ENCODE assay signal across 16 mouse cellular contexts in the genomic region with DNA sequence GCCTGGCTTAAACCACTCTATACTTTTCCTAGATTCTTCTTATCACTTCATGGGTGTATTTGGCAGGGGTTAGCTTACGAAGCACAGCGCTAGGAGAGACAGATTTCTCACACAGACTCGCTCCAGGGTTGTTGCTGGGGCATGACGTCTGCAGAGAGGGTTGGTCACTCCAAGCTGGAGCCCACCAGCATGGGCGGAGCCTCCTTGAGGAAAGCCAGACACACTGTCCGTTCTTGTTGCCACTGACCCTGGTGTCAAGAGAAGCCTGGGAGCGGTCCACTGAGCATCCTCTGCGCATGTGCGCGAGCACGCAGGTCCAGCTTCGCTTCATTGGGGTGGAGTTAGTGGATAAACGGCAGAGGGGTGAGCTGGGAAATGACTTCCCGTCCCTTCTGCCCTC.
DNase-seq lines count a peak whose midpoint lies in the region; ATAC-seq and TF ChIP-seq lines count a peak whose summit lies in the region.
"Had no signal": no experiment of that assay in that cellular context is flagged by ENCODE, and none has a peak within 500 bp of the region (broad histone marks: within the 10 kb centered on the region; RNA-seq: fewer than 3 reads in every experiment).

No protein-coding gene starts in this region.

- peaks cover 3% of the 10 kb centered on the region; the same call in 1 of the 2 replicates for H3K36me3 ChIP-seq in heart, embryonic 12.5 days
- H3K36me3 ChIP-seq in intestine, embryonic 14.5 days (ENCODE audit: control insufficient read depth, insufficient read depth, low read length): no peaks in the 10 kb centered on the region
- H3K36me3 ChIP-seq in small intestine, adult 2 months (ENCODE audit: control insufficient read depth, insufficient read depth, low read length): no peaks in the 10 kb centered on the region
- H3K36me3 ChIP-seq in midbrain, embryonic 14.5 days (ENCODE audit: control insufficient read depth, insufficient read depth, low read length): no peaks in the 10 kb centered on the region
- H3K36me3 ChIP-seq: embryonic facial prominence, embryonic 15.5 days; neural tube, embryonic 15.5 days had no signal

- peak overlapping the region; percentile 25; the same call in 1 of the 2 replicates for H3K4me2 ChIP-seq in heart, embryonic 12.5 days
- peak overlapping the region; percentile 45 for H3K4me2 ChIP-seq in intestine, embryonic 14.5 days (ENCODE audit: low read length)
- no peak overlapping the region for H3K4me2 ChIP-seq in midbrain, embryonic 14.5 days (ENCODE audit: low read length)
- H3K4me2 ChIP-seq: embryonic facial prominence, embryonic 15.5 days; hindbrain, embryonic 14.5 days; neural tube, embryonic 15.5 days had no signal

- 0 out of 2 replicates have a peak, but pooled peaks cover 3% of the 10 kb centered on the region for H3K9me3 ChIP-seq in heart, embryonic 12.5 days (replicated peaks)
- peaks cover 3% of the 10 kb centered on the region; the same call in 1 of the 2 replicates for H3K9me3 ChIP-seq in intestine, embryonic 14.5 days (ENCODE audit: control insufficient read depth, low read length)
- peaks cover 4% of the 10 kb centered on the region; the same call in 1 of the 2 replicates for H3K9me3 ChIP-seq in midbrain, embryonic 14.5 days (ENCODE audit: control insufficient read depth, low read length)
- H3K9me3 ChIP-seq: embryonic facial prominence, embryonic 15.5 days; neural tube, embryonic 15.5 days had no signal

- peak; percentile 98 for DNase-seq in heart, adult 11 months
- DNase-seq in intestine, embryonic 14.5 days (ENCODE audit: low spot score): peak; percentile 77
- DNase-seq in layer of hippocampus, adult 18-20 months (ENCODE audit: low spot score in 2 of 2): no peak
- DNase-seq in kidney, adult 18-20 months: no peak
- DNase-seq in midbrain, embryonic 14.5 days: no peak
- DNase-seq: cerebellum, postnatal 36 days; gastrocnemius, postnatal 10 days; kidney, postnatal 10 days had no signal

- 0 out of 2 replicates have a peak, but pooled peaks cover 5% of the 10 kb centered on the region for H3K4me1 ChIP-seq in heart, embryonic 12.5 days (replicated peaks)
- H3K4me1 ChIP-seq in intestine, embryonic 14.5 days (replicated peaks; ENCODE audit: control insufficient read depth, insufficient read depth, low read length): no peaks in the 10 kb centered on the region
- H3K4me1 ChIP-seq in small intestine, adult 2 months (ENCODE audit: control insufficient read depth, insufficient read depth, insufficient read length, low read length): no peaks in the 10 kb centered on the region
- peaks cover 9% of the 10 kb centered on the region; the same call in 1 of the 2 replicates for H3K4me1 ChIP-seq in midbrain, embryonic 14.5 days (ENCODE audit: control insufficient read depth, insufficient read depth, low read length)
- H3K4me1 ChIP-seq: embryonic facial prominence, embryonic 15.5 days had no signal

- TF ChIP-seq CTCF in small intestine, adult 2 months (IDR thresholded peaks at IDR 0.05; ENCODE audit: extremely low read depth, insufficient read length, insufficient replicate concordance, low read depth, low read length): no peak

- peak overlapping the region; percentile 20 for H3K4me3 ChIP-seq in heart, embryonic 12.5 days
- H3K4me3 ChIP-seq in intestine, embryonic 14.5 days (ENCODE audit: low read depth, low read length): peak overlapping the region; percentile 31
- peak overlapping the region; percentile 36 for H3K4me3 ChIP-seq in small intestine, adult 2 months (ENCODE audit: low read depth, low read length)
- H3K4me3 ChIP-seq in midbrain, embryonic 14.5 days (replicated peaks; ENCODE audit: low read depth, low read length): no peak overlapping the region
- H3K4me3 ChIP-seq: embryonic facial prominence, embryonic 15.5 days; neural tube, embryonic 15.5 days had no signal

- WGBS in heart, embryonic 12.5 days: 68% methylated on average over 14 of the region's 14 CpGs
- 38% methylated on average over 14 of the region's 14 CpGs for WGBS in intestine, embryonic 14.5 days
- 80% methylated on average over 14 of the region's 14 CpGs for WGBS in small intestine, adult 2 months
- WGBS in midbrain, embryonic 14.5 days: 94% methylated on average over 14 of the region's 14 CpGs

- H3K27ac ChIP-seq in heart, embryonic 12.5 days (ENCODE audit: poor library complexity, severe bottlenecking): no peak overlapping the region
- peak overlapping the region; percentile 89 for H3K27ac ChIP-seq in intestine, embryonic 14.5 days (ENCODE audit: low read depth)
- peak overlapping the region; percentile 27; the same call in 1 of the 2 replicates for H3K27ac ChIP-seq in small intestine, adult 2 months (ENCODE audit: insufficient read depth, low read depth, low read length)
- no peak overlapping the region for H3K27ac ChIP-seq in midbrain, embryonic 14.5 days (replicated peaks; ENCODE audit: low read depth, low read length)
- H3K27ac ChIP-seq: embryonic facial prominence, embryonic 15.5 days; hindbrain, embryonic 14.5 days; macrophage; neural tube, embryonic 15.5 days had no signal

- no peak for TF ChIP-seq POLR2A in small intestine, adult 2 months (IDR thresholded peaks at IDR 0.05; ENCODE audit: low read depth, low read length)

- peak; percentile 86 for ATAC-seq in heart, embryonic 12.5 days (ENCODE audit: insufficient number of reproducible peaks, low FRiP score)
- ATAC-seq in intestine, embryonic 14.5 days (replicated peaks; ENCODE audit: low FRiP score, low TSS enrichment, low read depth): peak; percentile 84
- no peak for ATAC-seq in inflammation-experienced regulatory T-cells, adult 6 months
- ATAC-seq in midbrain, embryonic 14.5 days (ENCODE audit: low FRiP score, low TSS enrichment): no peak
- ATAC-seq: forebrain, embryonic 14.5 days had no signal

- no peaks in the 10 kb centered on the region for H3K27me3 ChIP-seq in heart, embryonic 12.5 days (replicated peaks)
- H3K27me3 ChIP-seq in intestine, embryonic 14.5 days (replicated peaks; ENCODE audit: control insufficient read depth, insufficient read depth, low read length): no peaks in the 10 kb centered on the region
- H3K27me3 ChIP-seq in small intestine, adult 2 months (ENCODE audit: control insufficient read depth, insufficient read depth, low read length): no peaks in the 10 kb centered on the region
- H3K27me3 ChIP-seq in midbrain, embryonic 14.5 days (ENCODE audit: control insufficient read depth, insufficient read depth, low read length): no peaks in the 10 kb centered on the region
- H3K27me3 ChIP-seq: embryonic facial prominence, embryonic 15.5 days; neural tube, embryonic 15.5 days had no signal

- H3K9ac ChIP-seq in heart, embryonic 12.5 days: no peak overlapping the region
- H3K9ac ChIP-seq in intestine, embryonic 14.5 days (ENCODE audit: low read length): peak overlapping the region; percentile 42
- no peak overlapping the region for H3K9ac ChIP-seq in midbrain, embryonic 14.5 days (replicated peaks; ENCODE audit: low read length)
- H3K9ac ChIP-seq: embryonic facial prominence, embryonic 15.5 days; hindbrain, embryonic 14.5 days; neural tube, embryonic 15.5 days had no signal

Comparison
In these comparisons a context has a peak if more than half of its experiments do, and no peak if none do; other contexts are left out.
1. DNase-seq: peak in heart, adult 11 months (single experiment) and intestine, embryonic 14.5 days (single experiment); none in layer of hippocampus, adult 18-20 months (0 of 2), kidney, adult 18-20 months (single experiment) and midbrain, embryonic 14.5 days (single experiment).
2. ATAC-seq: peak in heart, embryonic 12.5 days (single experiment) and intestine, embryonic 14.5 days (single experiment); none in inflammation-experienced regulatory T-cells, adult 6 months (single experiment) and midbrain, embryonic 14.5 days (single experiment).
3. H3K27ac ChIP-seq: peak in intestine, embryonic 14.5 days (single experiment) and small intestine, adult 2 months (single experiment); none in heart, embryonic 12.5 days (single experiment) and midbrain, embryonic 14.5 days (single experiment).